In the genomic region with DNA sequence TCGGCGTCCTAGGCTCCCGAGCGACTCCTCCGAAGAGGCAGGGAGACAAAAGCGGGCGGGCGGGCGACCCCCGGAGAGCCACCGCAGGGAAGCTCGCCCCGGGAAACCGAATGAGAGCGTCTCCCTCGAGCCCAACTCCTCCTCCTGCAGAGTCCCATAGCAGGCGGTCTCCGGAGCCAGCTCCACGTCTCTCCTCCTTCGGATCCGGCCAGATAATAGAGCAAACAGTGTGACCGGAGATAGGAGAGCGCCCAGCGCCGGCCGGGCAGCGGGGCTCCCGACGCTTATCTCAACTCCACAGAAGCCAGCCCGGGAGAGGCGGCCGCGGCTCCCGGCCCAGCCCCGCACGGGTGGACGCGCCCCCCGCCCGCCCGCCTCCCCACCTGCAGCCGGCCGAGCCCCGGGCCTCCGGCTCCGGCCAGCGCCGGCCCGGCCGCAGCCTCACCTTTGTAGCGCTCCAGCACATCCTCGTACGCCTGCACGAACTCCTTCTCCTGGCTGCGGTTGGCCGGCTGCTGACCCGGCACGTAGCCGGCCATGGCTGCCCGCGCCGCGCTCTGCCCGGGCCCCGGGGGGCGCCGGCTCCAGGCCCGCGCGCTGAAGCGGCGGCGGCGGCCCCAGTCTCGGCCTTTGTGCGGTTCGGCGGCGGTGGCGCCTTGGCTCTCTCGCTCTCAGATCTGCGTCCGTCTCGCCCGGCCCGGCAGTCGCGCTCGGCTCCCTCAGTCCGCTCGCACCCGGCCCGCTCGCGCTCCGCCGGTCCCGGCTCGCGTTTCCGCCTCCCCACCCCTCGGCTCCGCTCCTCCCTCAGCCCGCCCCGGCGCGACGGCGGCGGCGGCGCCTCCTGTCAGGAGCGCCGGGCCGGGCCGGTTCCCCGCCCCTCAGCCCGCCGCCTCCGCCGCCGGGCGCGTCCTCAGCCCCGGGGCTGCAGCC, we compare ENCODE assay signal across 8 mouse cellular contexts. TPM values are rescaled to one million over a fixed set of nuclear protein-coding genes. Genes with fewer than 3 reads are reported as not detected.
DNase-seq lines count a peak whose midpoint lies in the region; ATAC-seq and TF ChIP-seq lines count a peak whose summit lies in the region.

No protein-coding gene starts in this region.

- H3K9me3 ChIP-seq in hindbrain, embryonic 16.5 days (ENCODE audit: control insufficient read depth, low read length), result no peaks in the 10 kb centered on the region
- no peaks in the 10 kb centered on the region for H3K9me3 ChIP-seq in limb, embryonic 12.5 days
- H3K9me3 ChIP-seq in midbrain, embryonic 11.5 days (ENCODE audit: control insufficient read depth, low read length), result no peaks in the 10 kb centered on the region

- H3K36me3 ChIP-seq in hindbrain, embryonic 16.5 days (ENCODE audit: control insufficient read depth, insufficient read depth, low read length), result no peaks in the 10 kb centered on the region
- no peaks in the 10 kb centered on the region for H3K36me3 ChIP-seq in limb, embryonic 12.5 days
- no peaks in the 10 kb centered on the region for H3K36me3 ChIP-seq in midbrain, embryonic 11.5 days (ENCODE audit: control insufficient read depth, insufficient read depth, low read length)
- no peaks in the 10 kb centered on the region for H3K36me3 ChIP-seq in spleen, adult 2 months (ENCODE audit: control insufficient read depth, insufficient read depth, low read length)

- DNase-seq in left cerebral cortex, adult 18-20 months (ENCODE audit: low spot score in 2 of 2), result peak; percentile 61 to 74
- no peak for DNase-seq in left cerebral cortex, adult 9 months (ENCODE audit: low spot score in 2 of 2)
- DNase-seq in cerebellum, postnatal 25 days, result peak; percentile 76 to 83
- peak; percentile 78 for DNase-seq in gastrocnemius, postnatal 10 days
- peak; percentile 96 for DNase-seq in midbrain, embryonic 11.5 days (ENCODE audit: low spot score, missing footprints)
- DNase-seq in spleen, adult 2 months (ENCODE audit: low read depth in 1 of 2, low spot score in 2 of 2), result peak in 1 of 2 experiments; percentile 59

- H3K4me1 ChIP-seq in hindbrain, embryonic 16.5 days (ENCODE audit: control insufficient read depth, insufficient read depth, low read depth, low read length), result peaks cover 49% of the 10 kb centered on the region
- H3K4me1 ChIP-seq in limb, embryonic 12.5 days (replicated peaks), result peaks cover 50% of the 10 kb centered on the region
- peaks cover 42% of the 10 kb centered on the region for H3K4me1 ChIP-seq in midbrain, embryonic 11.5 days (ENCODE audit: control insufficient read depth, insufficient read depth, low read length)
- peaks cover 5% of the 10 kb centered on the region; the same call in 1 of the 2 replicates for H3K4me1 ChIP-seq in spleen, adult 2 months (ENCODE audit: control insufficient read depth, insufficient read depth, insufficient read length)

- peak overlapping the region; percentile 96 for H3K27ac ChIP-seq in hindbrain, embryonic 16.5 days (ENCODE audit: low read depth, low read length)
- H3K27ac ChIP-seq in limb, embryonic 12.5 days, result peak overlapping the region; percentile 99
- H3K27ac ChIP-seq in midbrain, embryonic 11.5 days (ENCODE audit: low read depth, low read length), result peak overlapping the region; percentile 100
- H3K27ac ChIP-seq in spleen, adult 2 months (ENCODE audit: insufficient read depth, low read length), result peak overlapping the region; percentile 71

- H3K4me3 ChIP-seq in hindbrain, embryonic 16.5 days (ENCODE audit: low read length), result peak overlapping the region; percentile 78
- peak overlapping the region; percentile 92 for H3K4me3 ChIP-seq in limb, embryonic 12.5 days (replicated peaks)
- peak overlapping the region; percentile 97 for H3K4me3 ChIP-seq in midbrain, embryonic 11.5 days (ENCODE audit: low read depth, low read length)
- H3K4me3 ChIP-seq in spleen, adult 2 months (ENCODE audit: extremely low read depth, insufficient read depth, insufficient read length), result peak overlapping the region; percentile 80

- WGBS in hindbrain, embryonic 16.5 days, result under 1% methylated on average over 68 of the region's 125 CpGs
- WGBS in limb, embryonic 12.5 days, result under 1% methylated on average over 118 of the region's 125 CpGs
- WGBS in midbrain, embryonic 11.5 days, result under 1% methylated on average over 108 of the region's 125 CpGs
- 1% methylated on average over 119 of the region's 125 CpGs for WGBS in spleen, adult 2 months

- TF ChIP-seq POLR2A in spleen, adult 2 months (IDR thresholded peaks at IDR 0.05; ENCODE audit: low read depth, low read length), result no peak

- H3K27me3 ChIP-seq in hindbrain, embryonic 16.5 days (replicated peaks; ENCODE audit: control insufficient read depth, insufficient read depth, low read length), result no peaks in the 10 kb centered on the region
- no peaks in the 10 kb centered on the region for H3K27me3 ChIP-seq in limb, embryonic 12.5 days
- no peaks in the 10 kb centered on the region for H3K27me3 ChIP-seq in midbrain, embryonic 11.5 days (ENCODE audit: control insufficient read depth, insufficient read depth, low read length)
- H3K27me3 ChIP-seq in spleen, adult 2 months (ENCODE audit: control insufficient read depth, insufficient read depth, low read length), result peaks cover 11% of the 10 kb centered on the region

- H3K9ac ChIP-seq in hindbrain, embryonic 16.5 days (ENCODE audit: low read depth, low read length), result peak overlapping the region; percentile 92
- H3K9ac ChIP-seq in limb, embryonic 12.5 days (replicated peaks), result peak overlapping the region; percentile 99
- H3K9ac ChIP-seq in midbrain, embryonic 11.5 days (ENCODE audit: low read length), result peak overlapping the region; percentile 100

- TF ChIP-seq CTCF in spleen, adult 2 months (IDR thresholded peaks at IDR 0.05; ENCODE audit: extremely low read depth, insufficient read depth, insufficient read length, insufficient replicate concordance), result no peak

- H3K4me2 ChIP-seq in hindbrain, embryonic 16.5 days (ENCODE audit: low read length), result peak overlapping the region; percentile 83
- peak overlapping the region; percentile 84 for H3K4me2 ChIP-seq in limb, embryonic 12.5 days
- peak overlapping the region; percentile 79 for H3K4me2 ChIP-seq in midbrain, embryonic 11.5 days

- ATAC-seq in hindbrain, embryonic 16.5 days, result peak; percentile 64
- peak; percentile 53 for ATAC-seq in limb, embryonic 12.5 days (ENCODE audit: insufficient number of reproducible peaks, insufficient read depth, low FRiP score, low TSS enrichment, low read depth)
- peak; percentile 69 for ATAC-seq in midbrain, embryonic 11.5 days (ENCODE audit: low FRiP score)

RNA-seq across cellular contexts. Expression of a gene that starts 19.9 kb away (rescaled TPM):
- total RNA-seq in left cerebral cortex, adult 18-20 months (2021), result 100 to 1,000 TPM; 213 to 220 TPM
- 100 to 1,000 TPM; 108 to 144 TPM for total RNA-seq in gastrocnemius, postnatal 10 days (2021)
- 61.0 and 62.2 TPM in 2 replicates for polyA plus RNA-seq in hindbrain, embryonic 16.5 days (2015; fragmentation: Nextera tagmentation; extraction: Ambion mirVana)
- polyA plus RNA-seq in limb, embryonic 12.5 days (2016; fragmentation: Nextera tagmentation; extraction: Ambion mirVana), result 61.5 and 62.1 TPM in 2 replicates
- 74.6 and 78.0 TPM in 2 replicates for polyA plus RNA-seq in midbrain, embryonic 11.5 days (2014; fragmentation: Nextera tagmentation; extraction: Ambion mirVana)
- polyA plus RNA-seq in spleen, adult 2 months (2012; rRNA removed), result 131 and 142 TPM in 2 replicates

RNA-seq across cellular contexts. Expression of a gene that starts 53.7 kb away (rescaled TPM):
- 100 to 1,000 TPM; 183 to 205 TPM for total RNA-seq in left cerebral cortex, adult 18-20 months (2021)
- total RNA-seq in gastrocnemius, postnatal 10 days (2021), result 100 to 1,000 TPM; 227 to 266 TPM
- polyA plus RNA-seq in hindbrain, embryonic 16.5 days (2015; fragmentation: Nextera tagmentation; extraction: Ambion mirVana), result 446 and 518 TPM in 2 replicates
- 337 and 345 TPM in 2 replicates for polyA plus RNA-seq in limb, embryonic 12.5 days (2016; fragmentation: Nextera tagmentation; extraction: Ambion mirVana)
- polyA plus RNA-seq in midbrain, embryonic 11.5 days (2014; fragmentation: Nextera tagmentation; extraction: Ambion mirVana), result 301 and 315 TPM in 2 replicates
- polyA plus RNA-seq in spleen, adult 2 months (2012; rRNA removed), result 10.4 and 20.3 TPM in 2 replicates

Comparison
In these comparisons a context has a peak if more than half of its experiments do, and no peak if none do; other contexts are left out.
1. DNase-seq: peak in left cerebral cortex, adult 18-20 months (2 of 2), cerebellum, postnatal 25 days (2 of 2), gastrocnemius, postnatal 10 days (single experiment) and midbrain, embryonic 11.5 days (single experiment); none in left cerebral cortex, adult 9 months (0 of 2).
2. RNA of a gene that starts 53.7 kb away (polyA plus RNA-seq): 446 to 518 TPM in hindbrain, embryonic 16.5 days, 337 to 345 TPM in limb, embryonic 12.5 days and 301 to 315 TPM in midbrain, embryonic 11.5 days; 10.4 to 20.3 TPM in spleen, adult 2 months; every median in the first group is over 10 times any median in the second.
3. Peak in every context shown above with its lines, with median percentiles within 50 percentile points of each other: ATAC-seq, H3K27ac ChIP-seq, H3K4me2 ChIP-seq, H3K4me3 ChIP-seq and H3K9ac ChIP-seq.